Mouse (Mus musculus): Measurements from ENCODE around the gene Uap1. TPM values are rescaled to one million over a fixed set of nuclear protein-coding genes. Genes with fewer than 3 reads are reported as not detected.

Gene Uap1
- polyA plus RNA-seq, 1 experiment from 2014 or later: 57.9 TPM

DNA sequence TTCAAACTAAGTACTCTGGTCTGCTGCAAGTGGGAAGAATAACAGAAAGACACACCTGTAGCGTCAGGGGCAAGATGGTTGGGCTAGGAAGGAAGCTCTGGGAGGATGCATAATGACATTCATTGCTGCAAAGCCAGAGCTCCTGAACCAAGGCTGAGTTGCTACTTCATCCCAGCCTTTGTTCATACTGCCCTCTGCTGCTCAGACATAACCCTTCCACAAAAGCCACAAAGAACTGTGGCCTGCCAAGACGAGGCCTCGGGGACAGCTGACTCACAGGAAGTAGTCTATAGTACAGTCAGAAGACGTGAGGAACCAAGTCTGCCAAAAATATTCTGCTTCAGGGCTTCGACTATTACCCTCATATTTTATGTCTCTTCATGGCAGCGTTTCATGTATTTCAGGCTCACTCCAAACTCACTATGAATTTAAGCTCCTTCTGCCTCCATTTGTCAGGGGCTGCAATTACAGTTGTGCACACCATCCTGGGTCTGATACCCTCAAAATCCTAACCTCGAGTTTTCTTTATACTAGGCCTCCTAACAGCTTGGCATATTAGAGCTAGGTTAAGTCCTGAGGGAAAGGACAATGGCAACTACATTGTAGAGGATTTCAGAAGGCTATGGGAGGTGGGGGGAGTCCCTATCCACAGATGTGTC, 38.3 kb downstream of the Uap1 start:
- no peak overlapping the region for H3K9ac ChIP-seq (replicated peaks; ENCODE audit: low read length)
- no peak overlapping the region for H3K27ac ChIP-seq (ENCODE audit: low read length)
- no peaks in the 10 kb centered on the region for H3K27me3 ChIP-seq (ENCODE audit: insufficient read depth, low read length)
- H3K4me1 ChIP-seq (ENCODE audit: insufficient read depth, low read length): no peaks in the 10 kb centered on the region
- H3K9me3 ChIP-seq (ENCODE audit: low read length): no peaks in the 10 kb centered on the region
- WGBS: 18% methylated on average over 7 of the region's 7 CpGs
- no peak overlapping the region for H3K4me3 ChIP-seq (ENCODE audit: low read length)
- H3K36me3 ChIP-seq (ENCODE audit: insufficient read depth, low read length): no peaks in the 10 kb centered on the region
- ATAC-seq (ENCODE audit: low FRiP score, low TSS enrichment): peak; percentile 87
- H3K4me2 ChIP-seq (replicated peaks; ENCODE audit: low read depth, low read length): no peak overlapping the region

GRCm38 (mm10) chr1:170134264-170134663, 40.5 kb downstream of the Uap1 start:
- no peak for ATAC-seq (ENCODE audit: low FRiP score, low TSS enrichment)
- Histone ChIP-seq H3K9ac (replicated peaks; ENCODE audit: low read length) (no peak overlapping the region), H3K4me3 (ENCODE audit: low read length) (no peak overlapping the region), H3K27ac (ENCODE audit: low read length) (no peak overlapping the region), H3K4me1 (ENCODE audit: insufficient read depth, low read length) (no peaks in the 10 kb centered on the region), H3K9me3 (ENCODE audit: low read length) (no peaks in the 10 kb centered on the region), H3K36me3 (ENCODE audit: insufficient read depth, low read length) (no peaks in the 10 kb centered on the region), H3K27me3 (ENCODE audit: insufficient read depth, low read length) (no peaks in the 10 kb centered on the region), H3K4me2 (replicated peaks; ENCODE audit: low read depth, low read length) (no peak overlapping the region)
- 83% methylated on average over 8 of the region's 8 CpGs for WGBS

- WGBS: 35% methylated on average over 3 of the region's 3 CpGs
- Histone ChIP-seq H3K4me3 (ENCODE audit: low read length) (no peak overlapping the region), H3K4me1 (ENCODE audit: insufficient read depth, low read length) (no peaks in the 10 kb centered on the region), H3K9ac (replicated peaks; ENCODE audit: low read length) (no peak overlapping the region), H3K36me3 (ENCODE audit: insufficient read depth, low read length) (no peaks in the 10 kb centered on the region), H3K27me3 (ENCODE audit: insufficient read depth, low read length) (no peaks in the 10 kb centered on the region), H3K4me2 (replicated peaks; ENCODE audit: low read depth, low read length) (no peak overlapping the region), H3K9me3 (ENCODE audit: low read length) (no peaks in the 10 kb centered on the region), H3K27ac (ENCODE audit: low read length) (no peak overlapping the region)
- no peak for ATAC-seq (ENCODE audit: low FRiP score, low TSS enrichment)
These were observed 43.8 kb downstream of the Uap1 start for GRCm38 (mm10) chr1:170130962-170131361.

DNA sequence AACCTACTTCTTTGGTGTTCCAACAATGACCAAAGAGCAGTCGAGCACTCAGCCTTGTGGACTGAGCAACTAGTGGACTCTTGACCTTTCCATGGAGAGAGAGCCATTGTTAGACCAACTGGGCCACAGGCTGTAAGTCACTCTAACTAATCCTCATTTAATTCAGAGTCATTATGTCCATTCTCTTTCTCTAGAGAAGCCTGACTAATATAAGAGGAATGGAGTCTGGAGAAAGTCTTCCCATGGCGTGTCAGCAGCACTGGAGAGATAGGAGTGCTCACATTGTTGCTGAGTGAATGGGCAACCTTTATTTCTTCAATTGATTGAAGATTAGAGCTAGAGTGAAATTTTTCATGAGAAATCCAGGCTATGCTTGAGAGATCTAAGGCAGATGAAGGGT, 50.1 kb downstream of the Uap1 start:
- Histone ChIP-seq H3K4me3 (ENCODE audit: low read length) (no peak overlapping the region), H3K9me3 (ENCODE audit: low read length) (no peaks in the 10 kb centered on the region), H3K9ac (replicated peaks; ENCODE audit: low read length) (no peak overlapping the region), H3K4me2 (replicated peaks; ENCODE audit: low read depth, low read length) (no peak overlapping the region), H3K4me1 (ENCODE audit: insufficient read depth, low read length) (no peaks in the 10 kb centered on the region), H3K36me3 (ENCODE audit: insufficient read depth, low read length) (no peaks in the 10 kb centered on the region), H3K27ac (ENCODE audit: low read length) (no peak overlapping the region), H3K27me3 (ENCODE audit: insufficient read depth, low read length) (no peaks in the 10 kb centered on the region)
- no peak for ATAC-seq (ENCODE audit: low FRiP score, low TSS enrichment)
- 83% methylated on average over 2 of the region's 2 CpGs for WGBS

GRCm38 (mm10) chr1:170113616-170114015, 61.1 kb downstream of the Uap1 start:
- H3K4me1 ChIP-seq (ENCODE audit: insufficient read depth, low read length): peaks cover 7% of the 10 kb centered on the region; the same call in 1 of the 2 replicates
- no peak overlapping the region for H3K9ac ChIP-seq (replicated peaks; ENCODE audit: low read length)
- WGBS: 82% methylated on average over 6 of the region's 6 CpGs
- H3K36me3 ChIP-seq (ENCODE audit: insufficient read depth, low read length): no peaks in the 10 kb centered on the region
- H3K27me3 ChIP-seq (ENCODE audit: insufficient read depth, low read length): no peaks in the 10 kb centered on the region
- no peak overlapping the region for H3K27ac ChIP-seq (ENCODE audit: low read length)
- ATAC-seq (ENCODE audit: low FRiP score, low TSS enrichment): no peak
- no peaks in the 10 kb centered on the region for H3K9me3 ChIP-seq (ENCODE audit: low read length)
- no peak overlapping the region for H3K4me3 ChIP-seq (ENCODE audit: low read length)
- no peak overlapping the region for H3K4me2 ChIP-seq (replicated peaks; ENCODE audit: low read depth, low read length)

DNA sequence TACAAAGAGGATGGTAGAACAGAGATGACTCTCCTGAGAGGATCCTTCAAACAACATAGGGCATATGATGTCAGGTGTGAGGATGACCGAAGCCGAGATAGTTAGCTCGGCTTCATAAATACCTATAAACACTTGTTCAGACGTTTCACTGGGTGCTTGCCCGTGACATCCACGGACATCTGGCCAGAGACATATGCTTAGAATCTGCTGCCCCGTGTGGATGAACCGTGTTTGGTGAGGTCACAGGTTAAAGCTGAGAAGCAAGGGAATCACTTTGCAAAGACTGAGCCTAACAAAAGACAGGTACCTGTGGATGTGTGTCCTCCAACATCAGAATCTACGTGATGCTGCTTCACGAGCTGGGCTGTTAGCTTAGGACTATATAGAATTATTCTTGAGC, 62.5 kb downstream of the Uap1 start:
- H3K4me1 ChIP-seq (ENCODE audit: insufficient read depth, low read length): peaks cover 7% of the 10 kb centered on the region; the same call in 1 of the 2 replicates
- 90% methylated on average over 10 of the region's 10 CpGs for WGBS
- H3K9ac ChIP-seq (replicated peaks; ENCODE audit: low read length): no peak overlapping the region
- no peaks in the 10 kb centered on the region for H3K9me3 ChIP-seq (ENCODE audit: low read length)
- no peaks in the 10 kb centered on the region for H3K36me3 ChIP-seq (ENCODE audit: insufficient read depth, low read length)
- H3K4me2 ChIP-seq (replicated peaks; ENCODE audit: low read depth, low read length): no peak overlapping the region
- no peak for ATAC-seq (ENCODE audit: low FRiP score, low TSS enrichment)
- no peaks in the 10 kb centered on the region for H3K27me3 ChIP-seq (ENCODE audit: insufficient read depth, low read length)
- H3K4me3 ChIP-seq (ENCODE audit: low read length): no peak overlapping the region
- H3K27ac ChIP-seq (ENCODE audit: low read length): no peak overlapping the region

- H3K36me3 ChIP-seq (ENCODE audit: insufficient read depth, low read length): no peaks in the 10 kb centered on the region
- H3K27ac ChIP-seq (ENCODE audit: low read length): peak overlapping the region; percentile 18; the same call in 1 of the 2 replicates
- no peaks in the 10 kb centered on the region for H3K9me3 ChIP-seq (ENCODE audit: low read length)
- no peak for ATAC-seq (ENCODE audit: low FRiP score, low TSS enrichment)
- no peak overlapping the region for H3K4me2 ChIP-seq (replicated peaks; ENCODE audit: low read depth, low read length)
- 82% methylated on average over 16 of the region's 16 CpGs for WGBS
- H3K4me3 ChIP-seq (ENCODE audit: low read length): no peak overlapping the region
- no peak overlapping the region for H3K9ac ChIP-seq (replicated peaks; ENCODE audit: low read length)
- H3K4me1 ChIP-seq (ENCODE audit: insufficient read depth, low read length): peaks cover 7% of the 10 kb centered on the region; the same call in 1 of the 2 replicates
- no peaks in the 10 kb centered on the region for H3K27me3 ChIP-seq (ENCODE audit: insufficient read depth, low read length)
These were observed 63.0 kb downstream of the Uap1 start for GRCm38 (mm10) chr1:170111651-170112226.

DNA sequence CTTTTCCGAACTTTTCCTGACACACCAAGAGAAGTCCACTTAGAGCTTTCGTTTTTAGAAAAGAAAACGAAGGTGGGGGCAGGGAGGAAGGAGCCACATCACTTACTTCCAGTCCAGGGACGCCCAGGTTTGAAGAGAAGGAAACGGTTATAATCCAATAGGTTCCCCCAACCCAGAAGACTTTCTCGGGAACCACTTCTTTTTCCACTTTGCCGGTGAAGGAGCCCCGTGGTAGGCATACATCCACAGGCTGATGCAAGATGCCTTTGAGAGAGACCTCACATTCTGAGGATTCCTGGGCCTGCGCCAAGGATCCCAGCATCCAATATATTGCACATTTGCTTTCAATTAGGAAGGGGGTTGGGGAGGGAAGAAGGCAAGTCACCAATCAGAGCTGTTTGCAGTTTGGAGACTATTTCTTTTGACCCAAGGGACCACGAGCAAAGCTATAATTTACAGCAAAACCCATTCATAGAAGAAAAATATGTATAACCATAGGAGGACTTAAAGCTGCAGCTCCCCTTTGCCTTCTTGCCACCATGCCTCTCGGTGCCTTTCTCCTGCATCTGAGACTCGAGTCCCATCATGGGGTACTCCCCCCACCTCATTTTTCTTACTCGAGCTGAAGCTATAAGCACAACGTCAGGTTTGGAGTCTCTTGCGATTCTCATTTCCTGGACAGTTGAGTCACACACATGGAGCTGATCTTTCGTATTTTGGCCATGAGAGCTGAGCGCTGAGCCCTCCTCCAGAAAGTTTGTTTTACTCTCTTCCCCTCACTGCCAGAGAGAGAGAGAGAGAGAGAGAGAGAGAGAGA, 64.0 kb downstream of the Uap1 start, which contains the start of gene Ddr2:
Ddr2 (minus strand) TSS at position 247 of the 817 bp plus-strand sequence.
- peak; percentile 79; the same call in 1 of the 2 replicates for ATAC-seq (ENCODE audit: low FRiP score, low TSS enrichment)
- Histone ChIP-seq H3K4me3 (ENCODE audit: low read length) (peak within 1 kb of the TSS; percentile 49), H3K36me3 (ENCODE audit: insufficient read depth, low read length) (no peaks in the 10 kb centered on the region), H3K9me3 (ENCODE audit: low read length) (no peaks in the 10 kb centered on the region), H3K27ac (ENCODE audit: low read length) (peak within 1 kb of the TSS; percentile 91), H3K27me3 (ENCODE audit: insufficient read depth, low read length) (no peaks in the 10 kb centered on the region), H3K4me2 (replicated peaks; ENCODE audit: low read depth, low read length) (peak within 1 kb of the TSS; percentile 47), H3K4me1 (ENCODE audit: insufficient read depth, low read length) (peaks cover 7% of the 10 kb centered on the region; the same call in 1 of the 2 replicates), H3K9ac (replicated peaks; ENCODE audit: low read length) (peak within 1 kb of the TSS; percentile 63)
- WGBS: 50% methylated on average over 17 of the region's 17 CpGs

- H3K9ac ChIP-seq (replicated peaks; ENCODE audit: low read length): peak overlapping the region; percentile 63
These were observed 64.8 kb downstream of the Uap1 start for GRCm38 (mm10) chr1:170109776-170110515.

More at GRCm38 (mm10) chr1:170109776-170110515, 64.8 kb downstream of the Uap1 start:
- H3K4me2 ChIP-seq (replicated peaks; ENCODE audit: low read depth, low read length): peak overlapping the region; percentile 47
- no peaks in the 10 kb centered on the region for H3K27me3 ChIP-seq (ENCODE audit: insufficient read depth, low read length)
- ATAC-seq (ENCODE audit: low FRiP score, low TSS enrichment): peak; percentile 41; the same call in 1 of the 2 replicates
- H3K9me3 ChIP-seq (ENCODE audit: low read length): no peaks in the 10 kb centered on the region
- peak overlapping the region; percentile 91 for H3K27ac ChIP-seq (ENCODE audit: low read length)
- H3K4me3 ChIP-seq (ENCODE audit: low read length): peak overlapping the region; percentile 49
- H3K36me3 ChIP-seq (ENCODE audit: insufficient read depth, low read length): no peaks in the 10 kb centered on the region
- WGBS: 67% methylated on average over 19 of the region's 19 CpGs
- H3K4me1 ChIP-seq (ENCODE audit: insufficient read depth, low read length): peaks cover 7% of the 10 kb centered on the region; the same call in 1 of the 2 replicates

Measured in kidney, embryonic 16.5 days (tissue).